Mouse (Mus musculus) liver, adult 2 months (tissue): Measurements from ENCODE around the gene Tpt1.

Source experiments
- CTCF ChIP-seq: fragments of 200-500 bp; IDR thresholded peaks from 2 replicates; pipeline ENCODE4 v1.5.1; 2011; ENCODE audit warnings: low read depth, low read length, control low read depth
- POLR2A ChIP-seq: fragments of 200-500 bp; IDR thresholded peaks from 2 replicates; pipeline ENCODE4 v1.6.1; 2011; ENCODE audit warnings: low read length, control low read depth; ENCODE audit not compliant: insufficient read depth; ENCODE audit errors: extremely low read depth

DNA sequence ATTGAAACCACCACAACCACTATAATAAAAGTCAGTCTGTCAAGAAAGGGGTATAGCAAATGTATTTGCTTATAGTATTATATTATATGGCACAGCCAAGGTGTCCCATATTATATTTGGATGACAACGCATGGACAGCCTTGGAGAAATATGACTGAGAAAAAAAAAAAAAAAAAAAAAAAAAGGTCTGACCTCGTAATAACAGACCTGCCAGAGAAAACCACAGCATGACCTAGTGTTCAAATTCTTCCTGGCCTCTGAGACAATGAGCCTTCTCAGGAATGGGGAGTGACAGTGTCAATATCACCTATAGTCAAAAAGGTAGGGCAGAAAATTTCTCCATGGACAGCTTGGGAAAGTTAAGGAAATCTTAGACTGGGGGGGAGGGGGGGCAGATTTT, 25.6 kb upstream of the Tpt1 start:
- TF ChIP-seq POLR2A, result no peak
- TF ChIP-seq CTCF, result no peak
